Mouse (Mus musculus): ENCODE results near the gene Gabrb1.

DNA sequence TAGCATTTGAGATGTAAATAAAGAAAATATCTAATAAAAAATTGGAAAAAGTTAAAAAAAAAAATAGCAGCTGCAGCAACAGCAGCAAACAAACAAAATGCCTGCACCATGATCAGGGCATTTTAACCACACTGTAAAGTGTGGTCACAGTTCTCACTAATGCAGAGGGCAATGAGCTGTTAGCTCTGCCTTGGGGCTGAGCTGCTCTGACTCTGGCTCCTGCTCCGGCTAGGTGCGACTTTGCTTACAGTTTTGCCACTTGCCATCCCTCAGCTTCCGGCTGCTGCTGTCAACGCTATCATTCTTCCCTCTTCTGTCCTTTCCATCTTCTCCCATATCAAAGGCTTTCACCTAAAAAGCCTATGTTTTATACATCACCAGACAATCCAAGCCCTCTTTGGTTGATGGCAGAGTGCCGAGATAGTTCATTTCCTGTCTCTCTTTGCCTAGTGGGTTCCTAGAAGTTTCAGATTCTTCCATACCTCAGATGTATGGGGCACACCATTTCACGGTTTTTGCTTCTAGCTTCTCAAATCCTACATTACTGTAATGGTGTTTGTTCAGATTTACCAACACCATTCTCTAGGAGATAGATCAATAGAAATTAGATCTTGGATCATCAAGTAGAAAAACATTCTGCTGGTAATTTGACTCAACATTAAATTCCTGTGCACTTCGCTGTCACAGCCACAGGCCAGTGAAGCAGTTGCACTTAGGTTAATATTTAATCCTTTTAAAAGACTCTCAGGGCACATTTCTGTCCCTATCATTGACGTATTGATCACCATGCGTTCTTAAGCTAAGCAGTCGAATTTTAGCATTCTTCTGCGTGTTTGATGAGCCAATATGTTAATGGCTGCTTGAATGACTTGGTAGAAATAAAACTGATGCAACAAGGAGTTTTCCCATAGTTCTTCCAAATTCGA lies 385.6 kb downstream of the Gabrb1 start:
- TF ChIP-seq MAZ (IDR thresholded peaks at IDR 0.05; ENCODE audit: low read depth, low read length): no peak
- TF ChIP-seq ZKSCAN1 (IDR thresholded peaks at IDR 0.05; ENCODE audit: low read depth, low read length): no peak
- no peak for TF ChIP-seq TAL1 (IDR thresholded peaks at IDR 0.05; ENCODE audit: low read length)

Measured in MEL (cell line).